Mouse (Mus musculus): Measurements from ENCODE around the gene Olfr170.
"Not testable (repeated sequence)": the region's sequence is repeated elsewhere in the genome, so short reads cannot be mapped to it uniquely, and the experiment has no call there.

The Olfr170 gene

GRCm38 (mm10) chr16:19611782-19612181 lies at the start of gene Olfr170:
Olfr170 (minus strand) TSS chr16:19611882.
- DNase-seq (ENCODE audit: low spot score): not testable (repeated sequence)

- no peak for DNase-seq (ENCODE audit: low spot score)
These were observed 18.1 kb upstream of the Olfr170 start, which contains the start of gene Olfr171 for GRCm38 (mm10) chr16:19629816-19630215. Olfr171 (minus strand) TSS chr16:19629916.

GRCm38 (mm10) chr16:19603166-19603565 lies 8.5 kb downstream of the Olfr170 start:
- no peak for DNase-seq (ENCODE audit: low spot score)

DNA sequence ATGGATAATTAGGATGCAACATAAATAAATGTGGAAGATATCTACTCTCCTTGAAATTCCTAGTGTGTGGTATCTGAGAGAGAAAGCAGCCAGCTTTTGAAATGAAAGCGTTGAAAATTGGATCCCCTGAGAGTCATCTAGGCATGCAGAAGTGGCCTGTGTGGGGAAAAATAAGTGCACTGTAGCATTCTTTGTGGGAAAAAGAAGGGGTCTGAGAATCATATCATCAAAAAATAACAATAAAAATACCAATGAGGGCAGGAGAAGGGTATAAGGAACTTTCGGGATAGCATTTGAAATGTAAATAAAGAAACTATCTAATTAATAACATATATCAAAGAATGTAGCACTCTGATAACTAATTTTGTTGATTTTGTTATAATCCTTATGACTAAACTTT lies 40.0 kb downstream of the Olfr170 start, which contains the start of gene Olfr169:
Gene Olfr169, minus strand, starts transcription at position 101 of the 400 bp plus-strand sequence.
- DNase-seq (ENCODE audit: low spot score): not testable (repeated sequence)

Measured in ovary, adult 18-20 months (tissue).